Mouse (Mus musculus) neutrophil, adult 5-6 weeks (primary cell): Measurements from ENCODE around the gene Ephb1. TPM values are rescaled to one million over a fixed set of nuclear protein-coding genes. Genes with fewer than 3 reads are reported as not detected.

Experiments used
- ATAC-seq: fragments of 151-379, 151-347 bp; 2 replicates; pipeline ENCODE4 v1.8.0; 2017; ENCODE audit warnings: mild to moderate bottlenecking, moderate TSS enrichment; ENCODE audit not compliant: insufficient number of reproducible peaks, poor library complexity, low FRiP score, severe bottlenecking; ENCODE audit errors: extremely low read depth
- total RNA-seq: library from RNA; stranded (forward); fragments of 200-1000 nt; gene quantifications from 2 replicates; pipeline ENCODE4 v1.2.3, GENCODE M21; 2017

Ephb1 gene
- total RNA-seq, 1 experiment from 2014 or later, result not detected

DNA sequence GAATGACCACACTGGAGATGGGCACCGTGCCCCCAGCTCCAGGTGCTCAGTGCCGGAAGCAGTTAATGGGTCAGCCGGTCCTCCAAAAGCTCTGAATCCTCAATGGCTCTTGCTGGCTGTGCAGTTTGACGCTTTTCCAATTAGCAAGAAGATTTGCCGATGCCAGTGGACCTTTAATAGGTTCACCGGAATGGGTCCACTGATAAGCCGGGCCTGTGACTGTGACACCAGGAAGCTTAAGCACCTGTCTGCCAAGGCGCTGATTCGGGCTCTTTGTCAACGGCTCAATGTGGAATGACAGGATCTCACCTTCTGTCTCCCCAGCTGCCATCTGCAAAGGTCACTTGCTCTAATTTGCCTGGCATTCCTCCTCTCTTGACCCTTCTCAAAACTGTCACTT lies 239.2 kb downstream of the Ephb1 start:
- ATAC-seq, result no peak

DNA sequence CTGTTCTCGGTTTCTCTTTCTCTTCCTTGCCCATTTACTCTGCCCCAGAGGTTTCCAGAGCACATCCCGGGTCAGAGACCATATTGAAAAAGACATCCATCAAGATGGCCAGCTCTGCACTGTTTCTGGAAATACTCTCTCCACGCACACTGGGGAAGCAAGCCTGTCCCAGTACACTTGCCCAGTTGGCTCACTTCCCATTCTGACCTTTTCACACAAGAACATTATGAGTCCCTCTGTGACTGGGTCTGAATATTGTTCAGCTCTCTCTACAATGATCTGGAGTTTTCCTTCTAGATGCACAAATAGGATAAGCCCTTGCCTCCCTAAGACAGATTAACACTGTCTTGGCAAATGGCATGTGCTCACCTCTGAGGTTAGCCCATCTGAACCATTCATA lies 243.0 kb downstream of the Ephb1 start:
- no peak for ATAC-seq

- no peak for ATAC-seq
Observed at GRCm38 (mm10) chr9:102107978-102108377, 246.5 kb downstream of the Ephb1 start.

- ATAC-seq, result no peak
Observed at GRCm38 (mm10) chr9:102107213-102107612, 247.3 kb downstream of the Ephb1 start.

DNA sequence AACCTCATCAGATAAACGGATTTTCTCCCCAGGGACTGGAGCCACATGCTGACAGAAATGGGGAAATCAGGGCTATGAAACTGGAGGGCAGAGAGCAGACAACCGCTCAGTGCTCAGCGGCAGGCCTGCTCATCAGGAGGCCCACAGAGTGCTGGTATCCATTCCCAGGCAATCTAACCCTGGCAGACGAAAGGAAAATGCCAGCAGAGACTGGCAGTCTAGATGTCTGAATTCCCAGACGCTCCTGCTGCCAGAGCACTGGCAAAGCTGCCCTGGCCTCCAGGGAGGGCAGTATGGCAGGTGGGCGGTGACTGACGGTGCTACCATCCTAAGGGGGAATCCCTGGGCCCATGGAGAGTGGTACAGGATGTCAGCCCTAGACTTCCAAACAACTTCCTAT lies 257.7 kb downstream of the Ephb1 start:
- ATAC-seq, result no peak

GRCm38 (mm10) chr9:102088598-102088997 lies 265.9 kb downstream of the Ephb1 start:
- no peak for ATAC-seq

DNA sequence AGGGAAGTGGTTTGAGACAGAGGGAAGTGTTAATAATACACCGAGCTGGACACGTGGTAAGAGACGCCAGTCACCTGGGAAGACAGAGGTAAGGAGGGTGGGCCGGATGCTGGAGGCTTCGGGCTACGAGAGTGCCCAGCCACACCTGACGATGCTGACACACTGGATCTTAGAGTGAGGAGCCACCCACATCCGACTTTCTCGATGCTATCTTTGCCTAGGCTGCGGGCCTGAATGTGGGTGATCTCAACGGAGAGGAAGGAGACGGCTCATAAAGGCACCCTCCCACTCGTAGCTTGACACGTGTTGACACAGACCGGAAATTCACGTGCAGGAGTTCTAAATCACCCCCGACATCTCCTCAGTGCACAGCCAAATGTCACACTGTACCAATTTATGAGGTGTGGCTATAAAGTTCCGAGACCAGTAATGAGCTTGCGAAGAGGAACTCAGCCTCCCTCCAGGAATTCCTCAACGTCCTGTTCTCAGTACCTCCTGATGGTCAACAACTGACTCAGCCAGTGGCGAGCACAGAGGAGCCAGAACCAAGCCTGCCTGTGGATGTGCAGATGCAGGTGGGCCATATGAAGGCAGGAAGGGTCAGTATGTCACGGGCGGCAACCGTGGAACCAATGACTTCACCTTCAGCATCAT lies 268.3 kb downstream of the Ephb1 start:
- ATAC-seq, result no peak

- no peak for ATAC-seq
Observed at GRCm38 (mm10) chr9:102085477-102085876, 269.0 kb downstream of the Ephb1 start.

DNA sequence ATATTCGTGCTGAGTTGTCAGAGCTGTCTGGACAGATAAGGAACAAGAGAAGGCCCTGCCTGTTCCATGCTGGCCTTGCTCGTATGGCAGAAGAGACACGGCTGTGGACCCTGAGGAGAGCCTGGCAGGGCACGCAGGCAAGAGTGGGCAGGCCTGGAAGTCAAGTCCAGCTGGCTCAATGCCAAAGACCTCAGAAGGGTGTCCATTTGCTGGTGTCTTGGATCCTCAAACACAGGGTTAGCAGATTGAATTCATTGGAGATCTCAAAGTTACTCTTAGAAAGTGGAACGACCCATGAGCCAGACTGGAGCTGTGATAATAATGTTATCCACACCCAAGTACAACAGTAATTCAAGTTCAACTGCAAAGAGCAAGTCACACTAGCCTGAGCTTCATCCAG lies 273.6 kb downstream of the Ephb1 start:
- ATAC-seq, result no peak

DNA sequence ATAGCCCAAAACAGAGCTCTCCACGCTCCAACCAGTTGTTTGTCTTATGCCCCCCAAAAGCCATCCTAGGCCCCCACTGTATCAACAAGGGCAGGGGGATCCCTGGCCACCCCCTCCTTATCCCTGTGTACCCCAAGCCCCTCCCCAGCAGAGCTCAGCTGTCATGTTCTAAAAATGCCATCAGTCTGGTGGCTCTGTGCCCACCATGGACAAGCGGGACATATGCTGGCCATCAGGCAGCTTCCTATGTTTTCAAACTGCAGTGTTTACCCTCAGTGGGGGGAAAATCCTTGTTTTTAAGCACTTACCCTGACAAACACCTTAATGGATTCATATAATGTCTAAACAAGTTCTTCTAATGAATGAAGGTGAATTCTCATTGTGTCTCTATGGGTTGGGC lies 275.3 kb downstream of the Ephb1 start:
- no peak for ATAC-seq

DNA sequence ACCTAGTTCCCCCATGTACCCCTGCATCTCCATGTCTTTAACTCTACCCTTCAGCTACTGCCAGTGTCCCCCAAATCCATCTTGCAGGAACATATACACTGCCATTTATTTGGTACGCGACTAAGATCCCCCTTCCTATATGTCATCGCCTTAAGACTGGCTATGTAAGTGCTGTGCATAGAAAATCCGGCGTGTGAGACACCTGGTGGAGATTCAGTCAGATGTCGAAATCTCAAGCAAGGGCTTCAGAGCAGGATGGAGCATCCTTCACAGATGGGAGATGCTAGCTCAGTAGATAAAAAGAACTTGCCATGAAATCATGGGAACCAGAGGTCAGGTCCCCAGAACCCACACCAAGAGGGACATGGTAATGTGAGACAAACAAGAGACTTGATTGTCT lies 276.3 kb downstream of the Ephb1 start:
- no peak for ATAC-seq

DNA sequence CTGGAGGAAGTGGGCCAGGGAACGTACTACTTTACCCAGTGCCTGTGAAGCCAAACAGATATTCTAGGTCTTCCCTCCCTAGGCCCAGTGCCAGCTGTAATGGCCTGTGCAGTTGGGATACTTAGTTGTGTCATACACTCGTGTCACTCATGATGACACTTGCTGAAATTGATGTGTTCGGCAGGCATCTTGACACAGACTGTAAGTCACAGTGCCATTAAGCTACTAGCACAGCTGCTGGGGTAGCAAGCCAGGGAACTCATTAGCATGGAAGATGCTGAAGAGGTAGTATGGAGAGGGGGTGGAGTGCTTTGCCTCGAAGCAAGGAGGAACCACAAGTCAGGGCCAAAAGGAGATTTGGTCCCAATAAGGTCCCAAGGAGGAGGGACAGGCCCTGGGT lies 279.0 kb downstream of the Ephb1 start:
- ATAC-seq, result no peak

GRCm38 (mm10) chr9:102073404-102073803 lies 281.1 kb downstream of the Ephb1 start:
- ATAC-seq, result no peak

GRCm38 (mm10) chr9:102069151-102069882 lies 285.2 kb downstream of the Ephb1 start:
- no peak for ATAC-seq

DNA sequence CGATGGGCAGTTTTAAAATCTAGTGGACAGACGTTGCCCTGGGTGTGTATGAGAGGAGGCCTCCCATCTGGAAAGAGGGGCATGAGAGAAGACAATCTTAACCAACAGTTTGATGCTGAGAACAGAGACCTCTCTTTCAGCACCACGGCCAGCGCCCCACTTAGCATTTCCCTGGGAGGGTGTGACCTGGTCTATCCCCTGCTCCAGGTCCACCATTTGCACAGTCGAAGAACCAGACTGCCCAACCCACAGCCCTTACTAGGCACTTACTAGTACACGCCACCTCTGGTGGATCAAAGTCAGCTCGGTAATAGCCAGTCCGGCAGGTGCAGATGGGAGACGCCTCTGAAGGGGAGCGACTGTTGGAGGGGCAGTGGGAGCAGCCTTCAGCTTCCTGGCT lies 287.9 kb downstream of the Ephb1 start:
- ATAC-seq, result no peak

GRCm38 (mm10) chr9:102045886-102046285 lies 308.6 kb downstream of the Ephb1 start:
- no peak for ATAC-seq

- ATAC-seq, result no peak
Observed at GRCm38 (mm10) chr9:102045111-102045861, 309.2 kb downstream of the Ephb1 start.

GRCm38 (mm10) chr9:102039011-102039733 lies 315.3 kb downstream of the Ephb1 start:
- ATAC-seq, result no peak

DNA sequence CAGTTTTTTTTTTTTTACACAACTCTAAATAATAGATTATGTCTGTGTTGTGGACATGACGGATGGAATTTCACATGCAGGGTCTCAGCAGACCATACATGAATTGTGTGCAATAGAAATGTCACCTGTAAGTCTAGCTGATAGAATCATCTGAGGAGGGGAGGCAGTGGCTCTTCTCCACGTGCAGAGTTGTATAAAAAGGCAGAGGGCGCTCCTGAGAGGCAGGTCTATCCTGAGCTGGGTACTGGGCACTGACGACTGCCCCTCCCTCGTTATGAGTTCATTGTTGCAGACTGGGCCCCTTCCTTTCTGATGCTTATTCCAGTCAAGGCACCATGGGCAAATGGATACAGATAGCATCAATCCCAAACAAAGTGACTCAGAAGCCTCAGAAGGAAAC lies 318.4 kb downstream of the Ephb1 start:
- no peak for ATAC-seq
